Mouse (Mus musculus) cerebellum, postnatal 10 days (tissue): ENCODE measurements around the gene Nhp2.

Experiments
- DNase-seq, 2 experiments: peaks; one replicate each; pipeline ENCODE4 v3.0.0; 2021; ENCODE audit warnings: mixed read lengths in 2 of 2

Nhp2 gene

GRCm38 (mm10) chr11:51637971-51638414 is 18.5 kb downstream of the Nhp2 start:
- DNase-seq: peak in 1 of 2 experiments; percentile 42

GRCm38 (mm10) chr11:51638497-51638896 is 19.0 kb downstream of the Nhp2 start:
- DNase-seq: no peak

GRCm38 (mm10) chr11:51640748-51641147 is 21.2 kb downstream of the Nhp2 start:
- DNase-seq: peak; percentile 57 to 67

- peak in 1 of 2 experiments; percentile 38 for DNase-seq
These were observed 23.7 kb downstream of the Nhp2 start for GRCm38 (mm10) chr11:51643202-51643601.

- DNase-seq: peak; percentile 76 to 88
These were observed 24.2 kb downstream of the Nhp2 start for GRCm38 (mm10) chr11:51643761-51644160.

- DNase-seq: no peak
These were observed 24.7 kb downstream of the Nhp2 start for GRCm38 (mm10) chr11:51644217-51644616.

- peak; percentile 87 to 93 for DNase-seq
These were observed 25.8 kb downstream of the Nhp2 start for GRCm38 (mm10) chr11:51645293-51645692.

- DNase-seq: peak in 1 of 2 experiments; percentile 66
These were observed 26.7 kb downstream of the Nhp2 start for GRCm38 (mm10) chr11:51646245-51646644.

GRCm38 (mm10) chr11:51646751-51647667 is 27.5 kb downstream of the Nhp2 start:
- DNase-seq: peak; percentile 16 to 25

- DNase-seq: peak; percentile 43 to 45
These were observed 29.0 kb downstream of the Nhp2 start for GRCm38 (mm10) chr11:51648566-51648965.

- peak; percentile 34 to 47 for DNase-seq
These were observed 29.8 kb downstream of the Nhp2 start for GRCm38 (mm10) chr11:51649111-51649888.

GRCm38 (mm10) chr11:51649889-51650199 is 30.3 kb downstream of the Nhp2 start:
- DNase-seq: peak; percentile 21 to 26

GRCm38 (mm10) chr11:51650261-51650660 is 30.7 kb downstream of the Nhp2 start:
- DNase-seq: peak in 1 of 2 experiments; percentile 48

- DNase-seq: peak; percentile 74 to 76
These were observed 31.4 kb downstream of the Nhp2 start, which contains the start of the genes N4bp3 and D930048N14Rik for GRCm38 (mm10) chr11:51650691-51651515. TSS of gene N4bp3 (minus strand) at chr11:51650842. TSS of gene D930048N14Rik (plus strand) at chr11:51650954.

GRCm38 (mm10) chr11:51652889-51653418 is 33.4 kb downstream of the Nhp2 start:
- DNase-seq: no peak

GRCm38 (mm10) chr11:51653736-51654135 is 34.2 kb downstream of the Nhp2 start:
- no peak for DNase-seq

GRCm38 (mm10) chr11:51654891-51655290 is 35.4 kb downstream of the Nhp2 start:
- no peak for DNase-seq

GRCm38 (mm10) chr11:51656798-51657521 is 37.4 kb downstream of the Nhp2 start:
- DNase-seq: peak in 1 of 2 experiments; percentile 22

GRCm38 (mm10) chr11:51658291-51658690 is 38.8 kb downstream of the Nhp2 start:
- DNase-seq: no peak

- peak in 1 of 2 experiments; percentile 18 for DNase-seq
These were observed 39.2 kb downstream of the Nhp2 start for GRCm38 (mm10) chr11:51658705-51659104.

GRCm38 (mm10) chr11:51661867-51662365 is 42.4 kb downstream of the Nhp2 start:
- DNase-seq: no peak
